Mouse (Mus musculus) midbrain, embryonic 12.5 days (tissue): Measurements from ENCODE around the gene Scn7a. TPM values are rescaled to one million over a fixed set of nuclear protein-coding genes. Genes with fewer than 3 reads are reported as not detected.
A peak's percentile ranks its signal among the peaks of the same experiment; 100 is the strongest.

Experiments used
- ATAC-seq: fragments of 200-750 bp; cut with Nextera tagmentation; 2 replicates; pipeline ENCODE4 v1.8.0; 2017; ENCODE audit warnings: low read depth, moderate TSS enrichment, moderate library complexity; ENCODE audit not compliant: low FRiP score
- H3K27ac ChIP-seq: fragments of 300-500 bp; sonication (generic); replicated peaks from 2 replicates; pipeline ENCODE4 v1.5.1; 2016; ENCODE audit warnings: mild to moderate bottlenecking
- H3K27me3 ChIP-seq: fragments of 300-500 bp; sonication (generic); 2 replicates; pipeline ENCODE4 v1.6.1; 2016; ENCODE audit warnings: mild to moderate bottlenecking
- H3K36me3 ChIP-seq: fragments of 300-500 bp; sonication (generic); 2 replicates; pipeline ENCODE4 v1.6.1; 2016
- H3K4me1 ChIP-seq: fragments of 300-500 bp; sonication (generic); 2 replicates; pipeline ENCODE4 v1.6.1; 2016
- H3K4me2 ChIP-seq: fragments of 300-500 bp; sonication (generic); replicated peaks from 2 replicates; pipeline ENCODE4 v1.6.1; 2016; ENCODE audit warnings: mild to moderate bottlenecking, moderate library complexity
- H3K4me3 ChIP-seq: fragments of 300-500 bp; sonication (generic); 2 replicates; pipeline ENCODE4 v1.5.1; 2016; ENCODE audit warnings: mild to moderate bottlenecking
- H3K9ac ChIP-seq: fragments of 300-500 bp; sonication (generic); replicated peaks from 2 replicates; pipeline ENCODE4 v1.6.1; 2016; ENCODE audit warnings: mild to moderate bottlenecking, moderate library complexity
- H3K9me3 ChIP-seq: fragments of 300-500 bp; sonication (generic); 2 replicates; pipeline ENCODE4 v1.6.1; 2016; ENCODE audit warnings: mild to moderate bottlenecking
- WGBS: fragments of 180-500 bp; shearing (Covaris S2); methylation state at CpG from one replicate; pipeline ENCODE4 v1.1.7; 2016; 5-methylcytosine and 5-hydroxymethylcytosine counted together
- polyA plus RNA-seq: library from polyadenylated mRNA; unstranded; fragments of >200 nt; fragmentation: Nextera tagmentation; extraction: Ambion mirVana; gene quantifications from 2 replicates; pipeline ENCODE4 v1.2.1, GENCODE M21; 2016

Scn7a gene
- polyA plus RNA-seq, 1 experiment from 2014 or later = 0.37 TPM

GRCm38 (mm10) chr2:66726878-66727584, 57.7 kb downstream of the Scn7a start:
- no peak overlapping the region for H3K9ac ChIP-seq
- no peaks in the 10 kb centered on the region for H3K36me3 ChIP-seq
- no peaks in the 10 kb centered on the region for H3K4me1 ChIP-seq
- no peak overlapping the region for H3K27ac ChIP-seq
- H3K27me3 ChIP-seq = no peaks in the 10 kb centered on the region
- ATAC-seq = peak; percentile 49; the same call in 1 of the 2 replicates
- no peaks in the 10 kb centered on the region for H3K9me3 ChIP-seq
- WGBS = 61% methylated on average over 2 of the region's 2 CpGs
- H3K4me3 ChIP-seq = no peak overlapping the region
- no peak overlapping the region for H3K4me2 ChIP-seq

DNA sequence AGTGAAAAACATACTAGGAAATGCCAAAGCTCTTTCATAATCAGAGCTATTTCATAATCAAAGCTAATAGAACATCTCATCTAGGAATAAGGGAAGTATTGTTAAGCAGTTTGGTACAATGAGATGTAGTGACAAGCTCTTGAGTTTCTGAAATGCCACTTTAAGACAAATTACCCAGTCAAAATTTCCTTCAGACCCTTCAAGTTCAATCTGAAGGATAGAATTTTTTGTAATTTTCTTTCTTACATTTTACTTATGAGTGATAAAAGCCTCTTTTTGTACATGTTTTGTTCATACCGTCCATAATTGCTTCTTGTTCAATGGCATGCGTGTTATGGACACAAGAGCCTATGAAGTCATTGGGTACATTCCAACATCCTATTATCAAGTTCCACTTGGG, 72.6 kb downstream of the Scn7a start:
- 90% methylated on average over 2 of the region's 2 CpGs for WGBS
- H3K4me3 ChIP-seq = no peak overlapping the region
- H3K27me3 ChIP-seq = no peaks in the 10 kb centered on the region
- no peak overlapping the region for H3K4me2 ChIP-seq
- H3K27ac ChIP-seq = no peak overlapping the region
- no peaks in the 10 kb centered on the region for H3K9me3 ChIP-seq
- no peaks in the 10 kb centered on the region for H3K36me3 ChIP-seq
- no peak overlapping the region for H3K9ac ChIP-seq
- ATAC-seq = no peak
- no peaks in the 10 kb centered on the region for H3K4me1 ChIP-seq

GRCm38 (mm10) chr2:66692300-66692699, 92.4 kb downstream of the Scn7a start:
- Histone ChIP-seq H3K27me3 (no peaks in the 10 kb centered on the region), H3K9ac (no peak overlapping the region), H3K4me1 (no peaks in the 10 kb centered on the region), H3K27ac (no peak overlapping the region), H3K4me2 (no peak overlapping the region), H3K4me3 (no peak overlapping the region), H3K36me3 (no peaks in the 10 kb centered on the region), H3K9me3 (no peaks in the 10 kb centered on the region)
- 90% methylated on average over 2 of the region's 2 CpGs for WGBS
- ATAC-seq = no peak

GRCm38 (mm10) chr2:66661988-66662387, 122.7 kb downstream of the Scn7a start:
- ATAC-seq = no peak
- Histone ChIP-seq H3K27ac (no peak overlapping the region), H3K9ac (no peak overlapping the region), H3K36me3 (no peaks in the 10 kb centered on the region), H3K4me1 (no peaks in the 10 kb centered on the region), H3K27me3 (no peaks in the 10 kb centered on the region), H3K4me2 (no peak overlapping the region), H3K9me3 (no peaks in the 10 kb centered on the region), H3K4me3 (no peak overlapping the region)
- WGBS = 71% methylated on average over 1 of the region's 1 CpGs

- Histone ChIP-seq H3K4me1 (no peaks in the 10 kb centered on the region), H3K27me3 (no peaks in the 10 kb centered on the region), H3K9me3 (no peaks in the 10 kb centered on the region), H3K36me3 (no peaks in the 10 kb centered on the region), H3K4me2 (no peak overlapping the region), H3K9ac (no peak overlapping the region), H3K27ac (no peak overlapping the region), H3K4me3 (no peak overlapping the region)
- 95% methylated on average over 3 of the region's 3 CpGs for WGBS
- no peak for ATAC-seq
These were observed 128.3 kb downstream of the Scn7a start for GRCm38 (mm10) chr2:66656430-66656829.

GRCm38 (mm10) chr2:66655431-66655830, 129.3 kb downstream of the Scn7a start:
- Histone ChIP-seq H3K27me3 (no peaks in the 10 kb centered on the region), H3K9ac (no peak overlapping the region), H3K36me3 (no peaks in the 10 kb centered on the region), H3K4me3 (no peak overlapping the region), H3K9me3 (no peaks in the 10 kb centered on the region), H3K4me2 (no peak overlapping the region), H3K4me1 (no peaks in the 10 kb centered on the region), H3K27ac (no peak overlapping the region)
- WGBS = 88% methylated on average over 2 of the region's 2 CpGs
- ATAC-seq = 0 out of 2 replicates have a peak, but pooled peaks have one; percentile 34

DNA sequence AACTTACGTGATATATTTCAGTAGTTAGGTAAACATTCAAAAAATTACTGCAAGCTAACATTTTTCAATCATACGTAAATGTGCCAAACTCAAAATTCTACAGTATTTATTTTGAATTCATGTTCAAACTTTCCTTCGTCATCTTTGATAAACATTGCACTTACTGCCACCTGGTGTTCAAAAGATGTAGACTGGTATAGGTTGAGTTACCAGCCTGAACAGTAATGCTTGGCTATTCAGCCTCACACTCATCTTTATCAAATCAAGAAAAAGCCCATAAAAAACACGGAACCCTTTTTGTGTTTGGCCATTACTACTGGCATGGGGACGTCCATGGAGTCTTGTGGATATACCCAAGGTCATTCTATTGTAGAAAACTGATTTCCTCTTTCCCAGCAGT, 140.3 kb downstream of the Scn7a start:
- no peak overlapping the region for H3K9ac ChIP-seq
- WGBS = 28% methylated on average over 5 of the region's 5 CpGs
- H3K27me3 ChIP-seq = no peaks in the 10 kb centered on the region
- no peak overlapping the region for H3K4me3 ChIP-seq
- no peak overlapping the region for H3K27ac ChIP-seq
- no peaks in the 10 kb centered on the region for H3K4me1 ChIP-seq
- no peaks in the 10 kb centered on the region for H3K9me3 ChIP-seq
- H3K36me3 ChIP-seq = no peaks in the 10 kb centered on the region
- peak; percentile 70; the same call in 1 of the 2 replicates for ATAC-seq
- no peak overlapping the region for H3K4me2 ChIP-seq

GRCm38 (mm10) chr2:66634580-66635359, 149.9 kb downstream of the Scn7a start, which contains the start of gene Scn9a:
Gene Scn9a, minus strand, starts transcription at chr2:66634962.
- 1% methylated on average over 29 of the region's 29 CpGs for WGBS
- Histone ChIP-seq H3K9me3 (no peaks in the 10 kb centered on the region), H3K9ac (peak within 1 kb of the TSS; percentile 59), H3K4me3 (peak within 1 kb of the TSS; percentile 50), H3K27ac (no peak within 1 kb of the TSS), H3K36me3 (no peaks in the 10 kb centered on the region), H3K4me2 (peak within 1 kb of the TSS; percentile 77), H3K27me3 (0 out of 2 replicates have a peak, but pooled peaks cover 5% of the 10 kb centered on the region), H3K4me1 (peaks cover 15% of the 10 kb centered on the region)
- ATAC-seq = peak; percentile 92

DNA sequence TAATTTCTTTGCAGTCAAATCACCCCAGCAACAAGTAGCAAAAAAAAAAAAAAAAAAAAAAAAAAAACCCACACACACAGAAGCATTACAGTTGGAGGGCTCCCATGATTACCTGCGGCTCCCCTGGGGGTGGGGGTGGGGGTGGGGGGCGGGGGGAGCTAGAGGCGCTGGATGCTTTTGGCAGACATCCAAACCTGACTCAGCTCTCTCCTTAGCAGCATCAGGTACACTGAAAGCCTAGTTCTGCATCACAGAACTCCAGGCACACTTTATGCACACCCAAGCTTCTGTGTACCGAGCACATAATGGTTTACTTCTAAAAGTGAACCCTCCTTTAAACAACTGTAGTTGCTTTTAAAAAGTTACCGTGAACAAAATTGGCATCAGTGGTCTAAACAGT, 152.0 kb downstream of the Scn7a start:
- Histone ChIP-seq H3K9me3 (no peaks in the 10 kb centered on the region), H3K27me3 (0 out of 2 replicates have a peak, but pooled peaks cover 5% of the 10 kb centered on the region), H3K4me3 (no peak overlapping the region), H3K4me2 (no peak overlapping the region), H3K27ac (no peak overlapping the region), H3K36me3 (no peaks in the 10 kb centered on the region), H3K9ac (no peak overlapping the region), H3K4me1 (peaks cover 15% of the 10 kb centered on the region)
- 48% methylated on average over 5 of the region's 5 CpGs for WGBS
- no peak for ATAC-seq

Other genes starting within 250 kb of the Scn7a start
- gene Scn9a, start 150.0 kb downstream of the Scn7a start, polyA plus RNA-seq = 3.4 and 3.8 TPM in 2 replicates